Mouse (Mus musculus) stomach, embryonic 14.5 days (tissue): ENCODE measurements around the gene Rgmb. TPM values are rescaled to one million over a fixed set of nuclear protein-coding genes. Genes with fewer than 3 reads are reported as not detected.

Experiments used
- ATAC-seq: fragments of 200-750 bp; cut with Nextera tagmentation; 2 replicates; pipeline ENCODE4 v1.8.0; 2017; ENCODE audit warnings: low read depth, moderate TSS enrichment; ENCODE audit not compliant: insufficient number of reproducible peaks, insufficient read depth, low FRiP score
- H3K27ac ChIP-seq: fragments of 300-500 bp; sonication (generic); 2 replicates; pipeline ENCODE4 v1.5.1; 2014; ENCODE audit warnings: mild to moderate bottlenecking, low read length, moderate library complexity, mixed read lengths
- H3K27me3 ChIP-seq: fragments of 300-500 bp; sonication (generic); 2 replicates; pipeline ENCODE4 v1.6.1; 2014; ENCODE audit warnings: low read length, control low read depth, mixed read lengths; ENCODE audit not compliant: control insufficient read depth, insufficient read depth
- H3K36me3 ChIP-seq: fragments of 300-500 bp; sonication (generic); 2 replicates; pipeline ENCODE4 v1.6.1; 2014; ENCODE audit warnings: mild to moderate bottlenecking, control low read depth, low read length, moderate library complexity, mixed read lengths; ENCODE audit not compliant: control insufficient read depth, insufficient read depth
- H3K4me1 ChIP-seq: fragments of 300-500 bp; sonication (generic); 2 replicates; pipeline ENCODE4 v1.6.1; 2014; ENCODE audit warnings: low read length, control low read depth, mixed read lengths; ENCODE audit not compliant: control insufficient read depth, insufficient read depth
- H3K4me2 ChIP-seq: fragments of 300-500 bp; sonication (generic); replicated peaks from 2 replicates; pipeline ENCODE4 v1.6.1; 2014; ENCODE audit warnings: low read depth, low read length, control low read depth
- H3K4me3 ChIP-seq: fragments of 300-500 bp; sonication (generic); 2 replicates; pipeline ENCODE4 v1.5.1; 2014; ENCODE audit warnings: low read depth, low read length, control low read depth
- H3K9ac ChIP-seq: fragments of 300-500 bp; sonication (generic); replicated peaks from 2 replicates; pipeline ENCODE4 v1.6.1; 2014; ENCODE audit warnings: low read depth, mild to moderate bottlenecking, control low read depth, low read length, moderate library complexity, mixed read lengths
- H3K9me3 ChIP-seq: fragments of 300-500 bp; sonication (generic); 2 replicates; pipeline ENCODE4 v1.6.1; 2016; ENCODE audit warnings: low read depth, low read length, control low read depth; ENCODE audit not compliant: control insufficient read depth
- WGBS: fragments of 180-500 bp; shearing (Covaris S2); extraction: QIAGEN DNeasy Blood & Tissue Kit; methylation state at CpG from one replicate; pipeline ENCODE4 v1.1.7; 2014; 5-methylcytosine and 5-hydroxymethylcytosine counted together
- polyA plus RNA-seq: library from polyadenylated mRNA; unstranded; fragments of >200 nt; fragmentation: Nextera tagmentation; extraction: Ambion mirVana; gene quantifications from 2 replicates; pipeline ENCODE4 v1.2.1, GENCODE M21; 2014

Gene Rgmb
- polyA plus RNA-seq, 1 experiment from 2014 or later: 64.0 TPM

DNA sequence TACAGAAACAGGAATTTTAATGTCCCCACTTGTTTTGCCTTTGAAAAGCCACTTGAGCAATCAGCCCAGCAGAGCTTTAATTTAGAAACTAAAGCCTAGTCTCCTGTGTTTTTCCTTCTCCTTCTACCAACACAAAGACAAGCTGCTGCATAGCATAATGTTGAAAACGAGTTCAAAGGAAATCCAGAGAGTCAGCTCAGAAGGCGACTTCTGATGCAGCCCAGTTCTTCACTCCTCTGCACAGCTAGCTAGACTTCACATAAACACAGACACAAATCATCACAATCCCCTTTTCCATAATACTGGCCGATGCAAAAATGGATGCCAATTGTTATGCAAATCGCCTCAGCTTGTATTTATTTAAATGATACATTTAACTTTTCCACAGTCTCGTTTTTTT, 1.6 kb upstream of the Rgmb start:
- peak overlapping the region; percentile 29; the same call in 1 of the 2 replicates for H3K27ac ChIP-seq
- no peak overlapping the region for H3K9ac ChIP-seq
- H3K4me3 ChIP-seq: no peak overlapping the region
- WGBS: 36% methylated on average over 5 of the region's 5 CpGs
- H3K36me3 ChIP-seq: no peaks in the 10 kb centered on the region
- ATAC-seq: no peak
- H3K9me3 ChIP-seq: no peaks in the 10 kb centered on the region
- H3K27me3 ChIP-seq: no peaks in the 10 kb centered on the region
- H3K4me1 ChIP-seq: peaks cover 11% of the 10 kb centered on the region; the same call in 1 of the 2 replicates
- H3K4me2 ChIP-seq: no peak overlapping the region

DNA sequence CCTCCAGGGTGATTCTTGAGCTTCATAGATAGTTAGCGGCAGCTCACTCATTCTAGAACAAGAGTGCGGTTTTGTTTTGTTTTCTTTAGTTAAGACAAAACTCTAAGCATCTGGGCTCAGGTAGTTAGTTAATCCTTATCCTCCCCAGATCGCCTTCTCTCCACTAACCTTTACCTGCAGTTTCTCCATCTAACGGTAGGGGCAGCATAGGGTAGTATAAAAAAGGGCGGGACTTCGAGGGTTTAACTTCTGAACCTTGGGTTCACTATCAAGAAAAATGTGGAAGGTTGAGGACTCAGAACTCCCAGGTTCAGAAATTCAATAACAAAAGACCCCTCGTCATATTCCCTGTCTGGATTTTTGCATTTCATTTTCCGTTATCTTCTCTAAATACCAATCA, 971 bp upstream of the Rgmb start:
- Histone ChIP-seq H3K9me3 (no peaks in the 10 kb centered on the region), H3K9ac (no peak overlapping the region), H3K4me3 (no peak overlapping the region), H3K4me1 (peaks cover 11% of the 10 kb centered on the region; the same call in 1 of the 2 replicates), H3K36me3 (no peaks in the 10 kb centered on the region), H3K27ac (no peak overlapping the region), H3K4me2 (no peak overlapping the region), H3K27me3 (no peaks in the 10 kb centered on the region)
- 24% methylated on average over 8 of the region's 8 CpGs for WGBS
- ATAC-seq: no peak

DNA sequence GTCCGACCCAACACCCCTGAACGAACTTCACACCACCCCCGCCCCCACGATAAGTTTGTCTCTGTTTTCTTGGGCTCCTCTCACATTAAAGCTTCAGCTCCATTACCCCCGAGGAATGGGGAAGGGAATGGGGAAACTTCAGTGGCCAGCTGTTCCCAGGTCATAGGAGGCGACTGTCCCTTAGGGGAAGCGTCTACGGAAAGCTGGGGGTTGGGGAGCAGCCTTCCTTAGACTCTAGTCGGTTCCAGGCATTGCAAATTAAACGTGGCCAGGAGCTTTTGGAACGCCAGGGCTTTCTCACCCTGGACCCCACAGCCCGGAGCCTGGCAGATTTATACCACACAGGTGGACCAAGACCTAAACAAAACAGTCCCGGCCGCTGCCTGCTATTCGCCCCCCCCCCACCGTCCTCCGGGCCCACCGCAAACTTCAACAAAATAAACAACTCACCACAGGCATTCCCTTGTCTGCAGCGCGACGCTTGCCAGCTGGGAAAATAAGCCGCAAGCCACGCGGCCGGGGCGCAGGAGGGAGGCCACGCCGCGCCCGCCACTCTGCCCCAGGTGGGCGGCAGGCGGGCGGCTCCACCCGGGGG, 571 bp downstream of the Rgmb start:
- no peaks in the 10 kb centered on the region for H3K36me3 ChIP-seq
- H3K9me3 ChIP-seq: no peaks in the 10 kb centered on the region
- ATAC-seq: no peak
- peak overlapping the region; percentile 73 for H3K4me3 ChIP-seq
- under 1% methylated on average over 34 of the region's 34 CpGs for WGBS
- peak overlapping the region; percentile 99 for H3K27ac ChIP-seq
- peaks cover 11% of the 10 kb centered on the region; the same call in 1 of the 2 replicates for H3K4me1 ChIP-seq
- no peaks in the 10 kb centered on the region for H3K27me3 ChIP-seq
- peak overlapping the region; percentile 74 for H3K4me2 ChIP-seq
- H3K9ac ChIP-seq: peak overlapping the region; percentile 89

DNA sequence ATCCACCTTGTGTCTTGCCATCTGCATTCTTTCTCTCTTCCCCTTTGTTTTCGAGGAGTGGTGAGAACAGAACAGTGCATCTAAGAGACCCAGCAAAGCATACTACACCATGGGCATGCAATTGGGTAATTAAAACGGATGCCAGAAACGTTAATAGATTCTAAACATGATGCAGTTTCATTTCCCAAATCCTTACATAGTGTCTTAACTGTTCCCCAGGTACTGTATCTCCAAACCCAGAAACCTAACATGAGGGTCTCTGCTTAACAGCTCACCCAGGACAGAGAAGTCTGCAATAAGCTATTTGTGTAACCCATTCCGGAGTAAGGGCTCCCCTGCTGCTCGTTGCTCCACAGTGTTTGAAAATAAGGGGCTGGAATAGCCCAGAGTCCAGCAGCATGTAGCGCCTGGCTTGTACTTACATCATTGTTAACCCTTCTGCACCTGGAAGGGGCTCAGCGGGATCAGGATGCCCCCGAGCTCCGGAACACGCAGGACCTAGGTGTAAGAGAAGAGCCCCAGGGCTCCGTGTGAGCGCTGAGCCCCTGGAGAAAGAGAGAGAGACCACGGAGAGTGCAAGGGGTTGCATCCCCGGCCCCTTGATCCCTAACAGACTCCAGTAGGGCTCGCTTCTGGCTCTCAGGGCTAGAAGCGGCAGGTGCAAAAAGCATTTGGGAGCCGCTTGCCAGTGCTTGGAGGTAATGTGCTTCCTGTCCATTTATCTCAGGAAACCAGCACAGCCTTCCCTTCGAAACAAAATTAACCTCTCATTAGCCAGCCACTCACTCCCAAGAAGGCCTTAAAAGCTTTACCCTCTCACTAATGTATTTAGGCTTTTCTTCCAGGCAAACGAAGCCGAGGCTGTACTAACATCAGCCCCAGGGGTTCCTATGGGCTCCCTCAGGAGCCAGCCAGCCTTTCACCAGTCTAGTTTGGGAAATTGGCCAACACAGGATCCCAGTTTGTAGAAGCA, 1.4 kb downstream of the Rgmb start:
- peak; percentile 10 for ATAC-seq
- H3K27ac ChIP-seq: peak overlapping the region; percentile 99
- peaks cover 11% of the 10 kb centered on the region; the same call in 1 of the 2 replicates for H3K4me1 ChIP-seq
- peak overlapping the region; percentile 89 for H3K9ac ChIP-seq
- no peaks in the 10 kb centered on the region for H3K9me3 ChIP-seq
- no peaks in the 10 kb centered on the region for H3K36me3 ChIP-seq
- no peaks in the 10 kb centered on the region for H3K27me3 ChIP-seq
- H3K4me2 ChIP-seq: peak overlapping the region; percentile 74
- WGBS: 2% methylated on average over 20 of the region's 20 CpGs
- H3K4me3 ChIP-seq: peak overlapping the region; percentile 73

DNA sequence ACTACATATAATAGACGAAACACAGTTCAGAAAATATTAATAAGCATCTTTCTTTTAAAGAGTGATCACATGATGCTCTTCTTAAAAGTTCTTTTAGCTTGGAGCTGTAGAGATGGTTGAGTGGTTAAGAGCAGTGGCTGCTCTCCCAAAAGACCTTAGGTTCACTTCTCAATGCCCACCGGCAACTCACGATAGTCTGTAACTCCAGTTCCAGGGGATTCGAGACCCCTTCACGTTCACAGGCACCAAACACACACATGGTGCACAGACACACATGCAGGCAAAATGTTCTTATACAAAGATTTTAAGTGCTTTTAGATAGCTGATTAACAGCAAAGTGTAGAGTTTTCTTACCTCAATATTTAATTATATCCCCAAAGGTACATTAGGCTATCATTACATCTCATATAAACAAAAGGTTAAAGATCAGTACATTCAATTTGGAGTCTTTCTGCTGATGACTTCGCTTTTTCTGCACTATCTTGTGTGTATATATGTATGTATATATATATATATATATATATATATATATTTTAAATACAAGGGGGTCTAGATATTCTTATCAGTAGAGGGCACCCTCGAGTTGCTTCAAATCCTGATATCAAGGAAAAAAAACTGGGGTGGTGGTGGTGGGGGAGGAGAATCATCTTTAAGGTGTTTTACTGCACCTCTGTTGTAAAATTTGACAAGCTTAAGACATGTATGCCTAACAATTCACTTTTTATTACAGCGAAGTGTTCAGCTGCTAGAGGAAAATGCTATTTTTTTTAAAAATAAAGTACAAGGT, 2.5 kb downstream of the Rgmb start:
- Histone ChIP-seq H3K4me3 (peak overlapping the region; percentile 99), H3K27me3 (no peaks in the 10 kb centered on the region), H3K9me3 (no peaks in the 10 kb centered on the region), H3K9ac (peak overlapping the region; percentile 89; the same call in 1 of the 2 replicates), H3K27ac (peak overlapping the region; percentile 99), H3K4me2 (peak overlapping the region; percentile 74), H3K36me3 (no peaks in the 10 kb centered on the region), H3K4me1 (peaks cover 15% of the 10 kb centered on the region; the same call in 1 of the 2 replicates)
- WGBS: 52% methylated on average over 8 of the region's 8 CpGs
- no peak for ATAC-seq

DNA sequence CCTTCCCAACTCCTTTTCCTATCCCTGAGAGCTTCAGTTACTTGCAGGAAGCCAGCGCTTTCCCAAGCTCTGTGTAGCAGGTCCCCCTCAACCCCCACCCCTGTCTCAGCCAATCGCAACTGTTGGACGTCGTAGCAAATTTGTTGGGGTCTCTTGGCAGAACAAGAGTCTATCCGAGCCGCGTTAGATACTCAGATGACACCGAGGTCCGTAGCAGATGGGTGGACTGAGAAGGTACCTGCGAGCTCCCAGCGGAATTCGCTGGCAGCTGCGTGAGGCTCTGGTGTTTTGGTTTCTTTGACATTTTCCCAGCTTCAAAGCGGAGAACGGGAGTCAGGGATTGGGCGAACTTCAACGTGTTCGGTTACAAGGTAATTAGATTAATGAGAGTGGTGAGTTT, 3.9 kb downstream of the Rgmb start:
- peak overlapping the region; percentile 99 for H3K4me3 ChIP-seq
- 0% methylated on average over 18 of the region's 18 CpGs for WGBS
- peak overlapping the region; percentile 88 for H3K27ac ChIP-seq
- peak overlapping the region; percentile 66 for H3K4me2 ChIP-seq
- peaks cover 12% of the 10 kb centered on the region; the same call in 1 of the 2 replicates for H3K4me1 ChIP-seq
- peak; percentile 20; the same call in 1 of the 2 replicates for ATAC-seq
- H3K9me3 ChIP-seq: no peaks in the 10 kb centered on the region
- no peaks in the 10 kb centered on the region for H3K36me3 ChIP-seq
- peak overlapping the region; percentile 41 for H3K9ac ChIP-seq
- H3K27me3 ChIP-seq: no peaks in the 10 kb centered on the region

DNA sequence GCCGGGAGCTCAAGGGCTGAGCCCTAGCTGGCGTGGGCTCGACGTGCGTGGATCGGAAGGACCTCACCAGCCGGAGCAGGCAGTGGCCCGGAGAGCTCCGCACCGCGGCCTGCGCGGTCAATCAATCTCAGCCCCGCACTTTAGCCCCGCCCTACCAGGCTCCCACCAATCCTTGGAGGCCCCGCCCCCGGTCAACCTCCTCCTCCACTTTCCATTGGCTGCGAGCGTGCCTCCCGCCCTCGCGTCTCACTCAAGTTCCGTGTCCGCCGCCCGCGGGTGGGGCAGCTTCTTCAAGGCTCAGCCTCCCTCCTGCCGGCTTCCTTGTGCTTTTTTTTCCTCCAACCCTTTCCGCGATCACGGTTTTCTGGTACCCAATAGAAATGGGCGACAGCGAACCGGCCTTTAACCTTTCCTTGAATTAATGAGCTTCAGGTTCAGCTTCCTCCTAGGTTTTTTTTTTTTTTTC, 4.4 kb downstream of the Rgmb start:
- H3K27ac ChIP-seq: peak overlapping the region; percentile 97
- peak overlapping the region; percentile 96 for H3K9ac ChIP-seq
- no peaks in the 10 kb centered on the region for H3K27me3 ChIP-seq
- peaks cover 12% of the 10 kb centered on the region; the same call in 1 of the 2 replicates for H3K4me1 ChIP-seq
- ATAC-seq: peak; percentile 94
- no peaks in the 10 kb centered on the region for H3K36me3 ChIP-seq
- H3K9me3 ChIP-seq: no peaks in the 10 kb centered on the region
- under 1% methylated on average over 31 of the region's 34 CpGs for WGBS
- peak overlapping the region; percentile 66 for H3K4me2 ChIP-seq
- peak overlapping the region; percentile 99 for H3K4me3 ChIP-seq
